Mouse (Mus musculus) MEL (cell line): ENCODE data around the gene Psd. TPM values are rescaled to one million over a fixed set of nuclear protein-coding genes. Genes with fewer than 3 reads are reported as not detected.

Experiments
- DNase-seq: peaks from one replicate; pipeline ENCODE4 v3.0.0; 2011; ENCODE audit warnings: low read depth, low spot score
- H3K27ac ChIP-seq: 2 replicates; pipeline ENCODE4 v1.5.1; 2012; ENCODE audit warnings: low read depth, mild to moderate bottlenecking, control low read depth, low read length, moderate library complexity; ENCODE audit not compliant: control insufficient read depth
- H3K27me3 ChIP-seq, 2 experiments: fragments of 150-350 bp in 1 of 2; sonication (generic) in 1 of 2; 2 replicates each; pipeline ENCODE4 v1.6.1; 2012; ENCODE audit warnings: low read length in 2 of 2, mild to moderate bottlenecking in 2 of 2, improper control_type of control experiment in 1 of 2, moderate library complexity in 1 of 2; ENCODE audit not compliant: insufficient read depth in 2 of 2, control insufficient read depth in 1 of 2
- H3K36me3 ChIP-seq, 2 experiments: 2 replicates each; pipeline ENCODE4 v1.6.1; 2012 to 2014; ENCODE audit warnings: low read length in 2 of 2, improper control_type of control experiment in 1 of 2, inconsistent platforms in 1 of 2, mild to moderate bottlenecking in 1 of 2; ENCODE audit not compliant: insufficient read depth in 2 of 2, control insufficient read depth in 1 of 2
- H3K4me1 ChIP-seq, 2 experiments: fragments of 150-350 bp in 1 of 2; sonication (generic) in 1 of 2; 2 replicates each; pipeline ENCODE4 v1.6.1; 2012; ENCODE audit warnings: low read length in 2 of 2, improper control_type of control experiment in 1 of 2, mild to moderate bottlenecking in 1 of 2; ENCODE audit not compliant: insufficient read depth in 2 of 2, control insufficient read depth in 1 of 2
- H3K4me3 ChIP-seq, 2 experiments: fragments of 150-350 bp in 1 of 2; sonication (generic) in 1 of 2; 2 replicates each; pipeline ENCODE4 v1.5.1; 2012; ENCODE audit warnings: low read depth in 2 of 2, low read length in 2 of 2, mild to moderate bottlenecking in 2 of 2, moderate library complexity in 2 of 2, control low read depth in 1 of 2, improper control_type of control experiment in 1 of 2; ENCODE audit not compliant: control insufficient read depth in 1 of 2, insufficient read depth in 1 of 2
- H3K79me2 ChIP-seq: 2 replicates; pipeline ENCODE4 v1.6.1; 2012; ENCODE audit warnings: mild to moderate bottlenecking, low read length, moderate library complexity; ENCODE audit not compliant: control insufficient read depth, poor library complexity, insufficient read depth
- H3K9ac ChIP-seq: 2 replicates; pipeline ENCODE4 v1.6.1; 2012; ENCODE audit warnings: low read depth, mild to moderate bottlenecking, control low read depth, low read length, moderate library complexity; ENCODE audit not compliant: control insufficient read depth, poor library complexity, severe bottlenecking
- H3K9me3 ChIP-seq: fragments of 150-350 bp; sonication (generic); replicated peaks from 2 replicates; pipeline ENCODE4 v1.6.1; 2012; ENCODE audit warnings: mild to moderate bottlenecking, low read length, improper control_type of control experiment, moderate library complexity; ENCODE audit not compliant: insufficient read depth
- BHLHE40 ChIP-seq: IDR thresholded peaks from 2 replicates; pipeline ENCODE4 v1.6.1; 2012; ENCODE audit warnings: low read depth, mild to moderate bottlenecking, inconsistent platforms, low read length, improper control_type of control experiment, borderline replicate concordance
- CHD1 ChIP-seq: IDR thresholded peaks from 2 replicates; pipeline ENCODE4 v1.6.1; 2012; ENCODE audit warnings: low read depth, mild to moderate bottlenecking, inconsistent platforms, low read length, improper control_type of control experiment
- CTCF ChIP-seq, 3 experiments: IDR thresholded peaks in 2 of 3; conservative IDR thresholded peaks in 1 of 3; 2 replicates each; pipeline ENCODE4 v1.5.1; 2011 to 2012; ENCODE audit warnings: low read length in 3 of 3, low read depth in 2 of 3, mild to moderate bottlenecking in 2 of 3, improper control_type of control experiment in 1 of 3, inconsistent platforms in 1 of 3, mixed read lengths in 1 of 3, moderate library complexity in 1 of 3; ENCODE audit not compliant: control insufficient read depth in 1 of 3, insufficient read depth in 1 of 3, poor library complexity in 1 of 3, severe bottlenecking in 1 of 3
- E2F4 ChIP-seq: IDR thresholded peaks from 2 replicates; pipeline ENCODE4 v1.6.1; 2011; ENCODE audit warnings: low read depth, low read length, improper control_type of control experiment, borderline replicate concordance
- ETS1 ChIP-seq: IDR thresholded peaks from 2 replicates; pipeline ENCODE4 v1.6.1; 2012; ENCODE audit warnings: low read depth, mild to moderate bottlenecking, inconsistent platforms, low read length, improper control_type of control experiment, moderate library complexity
- GABPA ChIP-seq: IDR thresholded peaks from 2 replicates; pipeline ENCODE4 v1.6.1; 2012; ENCODE audit warnings: low read depth, mild to moderate bottlenecking, inconsistent platforms, low read length, improper control_type of control experiment, moderate library complexity
- GATA1 ChIP-seq: IDR thresholded peaks from 2 replicates; pipeline ENCODE4 v1.6.1; 2011; ENCODE audit warnings: low read depth, low read length, improper control_type of control experiment
- HCFC1 ChIP-seq: IDR thresholded peaks from 2 replicates; pipeline ENCODE4 v1.6.1; 2012; ENCODE audit warnings: low read depth, mild to moderate bottlenecking, inconsistent platforms, low read length, improper control_type of control experiment, moderate library complexity
- JUND ChIP-seq: IDR thresholded peaks from 2 replicates; pipeline ENCODE4 v1.6.1; 2011; ENCODE audit warnings: low read depth, mild to moderate bottlenecking, improper control_type of control experiment, low read length
- KAT2A ChIP-seq: conservative IDR thresholded peaks from 2 replicates; pipeline ENCODE4 v1.6.1; 2012; ENCODE audit warnings: low read depth, low read length, improper control_type of control experiment, inconsistent platforms
- MAFK ChIP-seq: IDR thresholded peaks from 2 replicates; pipeline ENCODE4 v1.6.1; 2011; ENCODE audit warnings: low read depth, mild to moderate bottlenecking, low read length, improper control_type of control experiment, borderline replicate concordance
- MAX ChIP-seq: IDR thresholded peaks from 2 replicates; pipeline ENCODE4 v1.6.1; 2011; ENCODE audit warnings: low read length, improper control_type of control experiment
- MAZ ChIP-seq: IDR thresholded peaks from 2 replicates; pipeline ENCODE4 v1.6.1; 2012; ENCODE audit warnings: low read depth, mild to moderate bottlenecking, inconsistent platforms, low read length, improper control_type of control experiment
- MEF2A ChIP-seq: IDR thresholded peaks from 2 replicates; pipeline ENCODE4 v1.6.1; 2014; ENCODE audit warnings: low read depth, mild to moderate bottlenecking, inconsistent platforms, low read length, improper control_type of control experiment; ENCODE audit not compliant: poor library complexity, insufficient replicate concordance, severe bottlenecking; ENCODE audit errors: extremely low read depth
- MXI1 ChIP-seq: IDR thresholded peaks from 2 replicates; pipeline ENCODE4 v1.6.1; 2011; ENCODE audit warnings: mild to moderate bottlenecking, low read depth, low read length, improper control_type of control experiment
- MYB ChIP-seq: IDR thresholded peaks from 2 replicates; pipeline ENCODE4 v1.6.1; 2011; ENCODE audit warnings: mild to moderate bottlenecking, low read depth, low read length, improper control_type of control experiment
- NELFE ChIP-seq: IDR thresholded peaks from 2 replicates; pipeline ENCODE4 v1.6.1; 2011; ENCODE audit warnings: low read depth, low read length, improper control_type of control experiment
- NRF1 ChIP-seq: IDR thresholded peaks from 2 replicates; pipeline ENCODE4 v1.6.1; 2014; ENCODE audit warnings: low read depth, mild to moderate bottlenecking, inconsistent platforms, low read length, improper control_type of control experiment, moderate library complexity; ENCODE audit not compliant: poor library complexity, insufficient read depth, severe bottlenecking
- POLR2A ChIP-seq, 2 experiments: IDR thresholded peaks; 2 replicates each; pipeline ENCODE4 v1.6.1; 2011 to 2012; ENCODE audit warnings: low read length in 2 of 2, mild to moderate bottlenecking in 2 of 2, control low read depth in 1 of 2, improper control_type of control experiment in 1 of 2, low read depth in 1 of 2, moderate library complexity in 1 of 2; ENCODE audit not compliant: control insufficient read depth in 1 of 2, insufficient read depth in 1 of 2, poor library complexity in 1 of 2
- POLR2AphosphoS5 ChIP-seq: IDR thresholded peaks from 2 replicates; pipeline ENCODE4 v1.6.1; 2012; ENCODE audit warnings: low read depth, borderline replicate concordance, mild to moderate bottlenecking, inconsistent platforms, low read length, moderate library complexity, mixed read lengths
- RAD21 ChIP-seq: IDR thresholded peaks from 2 replicates; pipeline ENCODE4 v1.6.1; 2011; ENCODE audit warnings: mild to moderate bottlenecking, low read depth, low read length, improper control_type of control experiment
- RCOR1 ChIP-seq: IDR thresholded peaks from 2 replicates; pipeline ENCODE4 v1.6.1; 2012; ENCODE audit warnings: low read depth, mild to moderate bottlenecking, inconsistent platforms, low read length, improper control_type of control experiment
- SIN3A ChIP-seq: IDR thresholded peaks from 2 replicates; pipeline ENCODE4 v1.6.1; 2012; ENCODE audit warnings: low read length, improper control_type of control experiment, inconsistent platforms
- SMC3 ChIP-seq: IDR thresholded peaks from 2 replicates; pipeline ENCODE4 v1.6.1; 2011; ENCODE audit warnings: low read depth, low read length, improper control_type of control experiment
- TBP ChIP-seq: IDR thresholded peaks from 2 replicates; pipeline ENCODE4 v1.8.0; 2011; ENCODE audit warnings: low read depth, low read length, improper control_type of control experiment
- TCF12 ChIP-seq: IDR thresholded peaks from 2 replicates; pipeline ENCODE4 v1.6.1; 2014; ENCODE audit warnings: low read depth, mild to moderate bottlenecking, inconsistent platforms, low read length, improper control_type of control experiment, moderate library complexity
- USF1 ChIP-seq: IDR thresholded peaks from 2 replicates; pipeline ENCODE4 v1.6.1; 2014; ENCODE audit warnings: low read depth, mild to moderate bottlenecking, inconsistent platforms, low read length, improper control_type of control experiment, moderate library complexity
- USF2 ChIP-seq, 2 experiments: IDR thresholded peaks; 2 replicates each; pipeline ENCODE4 v1.6.1; 2011 to 2012; ENCODE audit warnings: improper control_type of control experiment in 2 of 2, low read length in 2 of 2, borderline replicate concordance in 1 of 2, inconsistent platforms in 1 of 2, low read depth in 1 of 2, mild to moderate bottlenecking in 1 of 2; ENCODE audit not compliant: insufficient read depth in 1 of 2
- ZKSCAN1 ChIP-seq: IDR thresholded peaks from 2 replicates; pipeline ENCODE4 v1.6.1; 2012; ENCODE audit warnings: low read depth, mild to moderate bottlenecking, inconsistent platforms, low read length, improper control_type of control experiment, moderate library complexity
- ZMIZ1 ChIP-seq: IDR thresholded peaks from 2 replicates; pipeline ENCODE4 v1.6.1; 2012; ENCODE audit warnings: low read depth, mild to moderate bottlenecking, inconsistent platforms, low read length, improper control_type of control experiment, moderate library complexity
- ZNF384 ChIP-seq: IDR thresholded peaks from 2 replicates; pipeline ENCODE4 v1.6.1; 2012; ENCODE audit warnings: low read depth, mild to moderate bottlenecking, inconsistent platforms, low read length, improper control_type of control experiment
- polyA plus RNA-seq, 2 experiments: library from polyadenylated mRNA; stranded (reverse) in 1 of 2; unstranded in 1 of 2; fragments of >175 nt in 1 of 2; fragments of >200 nt in 1 of 2; gene quantifications; 2 replicates each; pipeline versions ENCODE4 v1.2.1 to v1.2.4; 2012; ENCODE audit warnings: low replicate concordance in 2 of 2, low read depth in 1 of 2; ENCODE audit not compliant: insufficient read length in 2 of 2, insufficient read depth in 1 of 2, missing spikeins in 1 of 2
- total RNA-seq: library from RNA; depleted of rRNA; stranded (reverse); fragments of 300-350 nt; gene quantifications from 2 replicates; pipeline ENCODE4 v1.2.3, GENCODE M21; 2012

The Psd gene
- total and polyA plus RNA-seq, 3 experiments: 4.5 to 17.2 TPM; not detected in 1

DNA sequence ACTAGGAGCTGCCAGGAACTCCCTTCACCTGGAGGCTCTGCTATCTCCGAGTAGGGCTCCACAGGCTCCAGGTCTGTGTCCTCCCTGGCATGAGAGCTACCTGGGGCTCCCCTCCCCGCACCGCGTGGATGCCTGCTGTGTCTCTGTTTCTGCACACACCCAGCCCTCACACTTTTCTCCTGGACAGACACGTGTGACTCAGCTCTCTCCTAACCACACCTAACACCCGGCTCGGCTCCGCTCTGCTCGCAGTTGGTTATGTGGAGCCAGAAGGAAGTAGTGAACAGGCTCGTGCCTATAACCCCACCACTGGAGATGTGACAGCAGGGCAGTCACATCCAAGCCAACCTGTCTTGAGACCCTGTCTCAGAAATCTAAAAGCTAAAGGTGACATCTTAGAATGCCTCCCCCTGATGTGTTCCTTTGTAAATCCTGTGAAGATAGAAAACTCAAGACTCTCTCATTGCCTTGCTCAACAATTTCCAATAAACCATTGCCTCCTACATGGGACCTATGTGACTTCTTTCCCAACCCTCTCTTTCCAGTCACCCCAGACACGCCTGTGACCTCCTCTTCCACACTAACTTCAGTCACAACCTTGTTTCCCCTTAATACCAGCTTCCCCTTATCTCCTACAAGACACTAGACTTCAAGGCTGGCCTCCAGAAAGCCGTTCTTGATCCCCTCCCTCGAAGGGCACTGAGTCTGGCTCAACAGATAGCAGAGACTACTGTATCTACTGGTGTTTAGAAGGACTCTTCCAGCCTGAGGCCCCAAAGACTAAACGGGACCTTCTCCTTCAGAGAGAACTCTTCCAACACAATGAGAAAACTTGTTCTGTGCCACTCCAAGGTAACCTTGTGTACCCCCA lies 11.8 kb downstream of the Psd start (continued):
- no peak for TF ChIP-seq MEF2A
- peak; percentile 18; the same call in 1 of the 2 replicates for TF ChIP-seq RCOR1
- TF ChIP-seq MXI1: peak; percentile 94
- no peak for TF ChIP-seq CHD1
- TF ChIP-seq SMC3: no peak; the same call in 1 of the 2 replicates
- 0 out of 2 replicates have a peak, but pooled peaks have one; percentile 55 for TF ChIP-seq JUND
- TF ChIP-seq MAX: peak; percentile 92
- TF ChIP-seq USF1: peak; percentile 36; the same call in 1 of the 2 replicates
- TF ChIP-seq MAZ: 0 out of 2 replicates have a peak, but pooled peaks have one; percentile 10
- peak; percentile 89 for TF ChIP-seq TCF12
- peak; percentile 41 for TF ChIP-seq TBP
- no peak for TF ChIP-seq MAFK
- TF ChIP-seq NRF1: no peak
- 0 out of 2 replicates have a peak, but pooled peaks have one; percentile 42 for TF ChIP-seq ZMIZ1
- no peak for TF ChIP-seq ZKSCAN1

DNA sequence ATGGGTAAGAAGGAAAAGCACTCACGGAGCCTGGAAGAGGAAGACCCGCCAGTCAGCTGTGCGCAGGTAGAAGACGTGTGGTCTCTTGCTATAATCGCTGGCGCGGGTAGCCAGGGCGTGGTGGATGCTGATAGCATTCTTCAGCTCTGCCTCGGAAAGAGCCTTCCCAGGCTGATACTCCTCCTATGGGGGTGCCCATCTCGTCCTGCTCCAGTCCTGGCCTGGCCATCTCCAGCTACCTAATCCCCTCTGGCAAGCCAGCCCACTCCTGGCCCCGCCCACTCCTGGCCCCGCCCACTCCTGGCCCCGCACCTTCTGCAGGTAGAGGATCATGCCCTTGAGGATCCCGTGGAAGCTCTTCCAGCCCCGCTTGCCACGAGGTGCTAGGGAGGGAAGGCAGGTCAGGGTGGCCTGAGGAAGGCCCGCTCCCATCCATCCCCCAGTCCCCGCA lies 12.8 kb downstream of the Psd start:
- peak overlapping the region; percentile 40 for H3K9ac ChIP-seq
- peaks cover 14 to 30% of the 10 kb centered on the region in 2 experiments for H3K4me1 ChIP-seq
- no peaks in the 10 kb centered on the region for H3K27me3 ChIP-seq
- H3K36me3 ChIP-seq: peaks cover 0 to 16% of the 10 kb centered on the region in 2 experiments; a peak in 2 of 4 replicates
- H3K79me2 ChIP-seq: no peaks in the 10 kb centered on the region
- no peak overlapping the region; the same call in 1 of the 2 replicates for H3K27ac ChIP-seq
- DNase-seq: peak; percentile 64
- no peaks in the 10 kb centered on the region for H3K9me3 ChIP-seq
- peak overlapping the region; percentile 7 to 27; a peak in 3 of 4 replicates for H3K4me3 ChIP-seq
- TF ChIP-seq KAT2A (no peak), MAX (no peak), ZKSCAN1 (no peak), BHLHE40 (no peak), USF1 (no peak), MAFK (no peak), RCOR1 (no peak; the same call in 1 of the 2 replicates), MYB (no peak), SIN3A (peak; percentile 54; the same call in 1 of the 2 replicates), GATA1 (peak; percentile 37; the same call in 1 of the 2 replicates), NELFE (no peak), TCF12 (peak; percentile 66), RAD21 (no peak), USF2 (IDR thresholded peaks at IDR 0.05; ENCODE audit: borderline replicate concordance in 1 of 2, insufficient read depth in 1 of 2, low read depth in 1 of 2, low read length in 2 of 2) (no peak), ETS1 (peak; percentile 67), POLR2A (IDR thresholded peaks at IDR 0.05; ENCODE audit: control insufficient read depth in 1 of 2, insufficient read depth in 1 of 2, low read depth in 1 of 2, low read length in 2 of 2, poor library complexity in 1 of 2) (peak in 1 of 2 experiments; percentile 20; a peak in 1 of 4 replicates), CTCF (IDR thresholded peaks at IDR 0.05 in 2 of 3, conservative IDR thresholded peaks at IDR 0.05 in 1 of 3; ENCODE audit: control insufficient read depth in 1 of 3, insufficient read depth in 1 of 3, low read depth in 2 of 3, low read length in 3 of 3, poor library complexity in 1 of 3, severe bottlenecking in 1 of 3) (no peak), JUND (no peak), E2F4 (no peak), GABPA (no peak), ZNF384 (no peak), POLR2AphosphoS5 (no peak), ZMIZ1 (no peak), MEF2A (no peak), HCFC1 (no peak)
